Mouse (Mus musculus): ENCODE results near the gene Gp9. TPM values are rescaled to one million over a fixed set of nuclear protein-coding genes. Genes with fewer than 3 reads are reported as not detected.

The Gp9 gene
- 0.50 and 0.90 TPM in 2 replicates for polyA plus RNA-seq (2012)

GRCm38 (mm10) chr6:87777842-87778241 is at the start of gene Gp9:
Gene Gp9, plus strand, starts transcription at chr6:87778072.
- no peak for TF ChIP-seq GATA1 (IDR thresholded peaks at IDR 0.05; ENCODE audit: low read length)

GRCm38 (mm10) chr6:87728102-87728501 is 49.8 kb upstream of the Gp9 start:
- no peak for TF ChIP-seq GATA1 (IDR thresholded peaks at IDR 0.05; ENCODE audit: low read length)

- TF ChIP-seq GATA1 (IDR thresholded peaks at IDR 0.05; ENCODE audit: low read length) = no peak
Measured at GRCm38 (mm10) chr6:87730141-87730540, 47.7 kb upstream of the Gp9 start.

- TF ChIP-seq GATA1 (IDR thresholded peaks at IDR 0.05; ENCODE audit: low read length) = no peak
Measured at GRCm38 (mm10) chr6:87730591-87731462, 47.0 kb upstream of the Gp9 start, which contains the start of gene Efcc1. Gene Efcc1, plus strand, starts transcription at chr6:87730869.

- TF ChIP-seq GATA1 (IDR thresholded peaks at IDR 0.05; ENCODE audit: low read length) = no peak
Measured at GRCm38 (mm10) chr6:87731463-87732095, 46.3 kb upstream of the Gp9 start.

GRCm38 (mm10) chr6:87732151-87733011 is 45.5 kb upstream of the Gp9 start:
- TF ChIP-seq GATA1 (IDR thresholded peaks at IDR 0.05; ENCODE audit: low read length) = no peak

- TF ChIP-seq GATA1 (IDR thresholded peaks at IDR 0.05; ENCODE audit: low read length) = no peak
Measured at GRCm38 (mm10) chr6:87733131-87733930, 44.5 kb upstream of the Gp9 start.

GRCm38 (mm10) chr6:87734136-87734535 is 43.7 kb upstream of the Gp9 start:
- TF ChIP-seq GATA1 (IDR thresholded peaks at IDR 0.05; ENCODE audit: low read length) = no peak

GRCm38 (mm10) chr6:87736923-87737322 is 40.9 kb upstream of the Gp9 start:
- no peak for TF ChIP-seq GATA1 (IDR thresholded peaks at IDR 0.05; ENCODE audit: low read length)

GRCm38 (mm10) chr6:87737921-87738626 is 39.8 kb upstream of the Gp9 start:
- TF ChIP-seq GATA1 (IDR thresholded peaks at IDR 0.05; ENCODE audit: low read length) = no peak

- TF ChIP-seq GATA1 (IDR thresholded peaks at IDR 0.05; ENCODE audit: low read length) = no peak
Measured at GRCm38 (mm10) chr6:87739898-87740297, 38.0 kb upstream of the Gp9 start.

- TF ChIP-seq GATA1 (IDR thresholded peaks at IDR 0.05; ENCODE audit: low read length) = peak; percentile 62
Measured at GRCm38 (mm10) chr6:87740496-87740895, 37.4 kb upstream of the Gp9 start.

GRCm38 (mm10) chr6:87741978-87742377 is 35.9 kb upstream of the Gp9 start:
- no peak for TF ChIP-seq GATA1 (IDR thresholded peaks at IDR 0.05; ENCODE audit: low read length)

- no peak for TF ChIP-seq GATA1 (IDR thresholded peaks at IDR 0.05; ENCODE audit: low read length)
Measured at GRCm38 (mm10) chr6:87742804-87743203, 35.1 kb upstream of the Gp9 start.
